Mouse (Mus musculus) layer of hippocampus, postnatal 25 days (tissue): Measurements from ENCODE around the gene Zfp229. TPM values are rescaled to one million over a fixed set of nuclear protein-coding genes. Genes with fewer than 3 reads are reported as not detected.
"Not testable (repeated sequence)": the region's sequence is repeated elsewhere in the genome, so short reads cannot be mapped to it uniquely, and the experiment has no call there.

Source experiments
- DNase-seq, 2 experiments: peaks; one replicate each; pipeline ENCODE4 v3.0.0; 2022; ENCODE audit warnings: mixed read lengths in 2 of 2, low spot score in 1 of 2; ENCODE audit errors: extremely low spot score in 1 of 2
- total RNA-seq, 2 experiments: library from RNA; stranded (reverse); gene quantifications; 2 replicates each; pipeline ENCODE4 v1.2.3; 2021

The Zfp229 gene
- total RNA-seq: 1 to 10 TPM; 3.9 TPM

DNA sequence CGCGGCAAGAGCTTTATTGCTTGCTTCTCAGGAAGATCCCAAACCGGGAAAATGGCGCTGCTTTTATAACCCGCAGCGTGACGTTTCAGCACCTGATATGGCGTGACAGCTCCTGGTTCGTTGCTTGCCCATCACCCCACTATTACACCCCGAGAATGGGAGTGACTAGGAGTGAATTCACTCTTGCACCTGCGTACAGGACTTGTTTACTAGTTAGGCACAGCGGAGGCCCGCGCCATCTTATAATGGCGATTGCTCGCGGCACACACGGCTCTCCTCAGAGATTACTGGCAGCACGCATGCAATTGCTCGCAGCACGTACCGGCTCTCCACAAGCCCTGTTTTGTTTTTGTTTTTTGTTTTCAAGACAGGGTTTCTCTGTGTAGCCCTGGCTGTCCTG, at the start of gene Zfp229:
TSS of gene Zfp229 (plus strand) at position 301 of the 400 bp plus-strand sequence.
- DNase-seq: not testable (repeated sequence)

DNA sequence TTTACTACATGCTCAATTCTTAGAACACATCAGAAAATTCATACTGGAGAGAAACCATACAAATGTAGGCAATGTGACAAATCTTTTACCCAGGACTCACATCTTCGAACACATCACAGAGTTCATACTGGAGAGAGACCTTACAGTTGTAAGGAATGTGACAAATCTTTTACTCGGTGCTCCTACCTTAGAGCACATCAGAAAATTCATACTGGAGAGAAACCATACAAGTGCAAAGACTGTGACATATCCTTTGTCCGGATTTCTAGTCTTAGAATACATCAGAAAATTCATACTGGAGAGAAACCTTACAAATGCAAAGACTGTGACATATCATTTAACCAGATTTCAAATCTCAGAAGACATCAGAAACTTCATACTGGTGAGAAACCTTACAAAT, 39.0 kb upstream of the Zfp229 start, which contains the start of gene Gm10226:
TSS of gene Gm10226 (plus strand) at position 301 of the 400 bp plus-strand sequence.
- DNase-seq: no peak

DNA sequence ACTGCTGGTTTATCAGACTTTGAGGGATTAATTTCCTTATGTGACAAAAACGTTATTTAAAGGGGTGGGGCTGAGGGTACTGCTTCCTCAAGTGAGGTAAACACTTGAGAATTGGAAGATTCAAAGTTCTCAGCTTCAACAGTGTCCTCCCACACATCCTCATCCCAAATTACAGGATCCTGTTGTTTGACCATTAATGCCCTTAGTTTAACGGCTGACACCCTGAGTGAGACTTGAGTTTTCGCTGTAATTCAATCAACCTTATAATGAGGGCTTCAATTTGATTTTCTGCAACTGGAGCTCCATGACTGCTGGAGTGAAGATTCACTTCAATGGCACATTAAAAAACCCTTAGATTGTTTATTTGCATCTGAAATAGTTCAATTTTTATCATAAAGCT, 37.3 kb upstream of the Zfp229 start:
- DNase-seq: no peak

DNA sequence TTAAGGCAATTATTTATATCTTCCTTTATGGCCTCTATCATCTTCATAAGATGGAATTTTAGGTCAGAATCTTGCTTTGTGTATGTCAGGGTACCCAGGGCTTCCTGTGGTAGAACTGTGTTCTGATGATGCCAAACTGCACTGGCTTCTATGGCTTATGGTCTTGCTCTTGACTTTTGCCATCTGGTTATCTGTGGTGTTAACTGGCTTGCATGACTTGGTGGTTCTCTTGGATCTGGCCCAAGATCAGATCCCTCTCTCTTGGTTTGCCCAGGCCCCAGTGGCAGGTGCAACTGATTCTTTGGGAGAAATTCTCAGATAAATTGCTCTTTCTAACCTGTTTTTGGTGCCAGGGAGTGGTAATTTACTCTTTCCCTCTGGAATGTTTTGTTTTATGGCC, 34.5 kb upstream of the Zfp229 start:
- DNase-seq: no peak

DNA sequence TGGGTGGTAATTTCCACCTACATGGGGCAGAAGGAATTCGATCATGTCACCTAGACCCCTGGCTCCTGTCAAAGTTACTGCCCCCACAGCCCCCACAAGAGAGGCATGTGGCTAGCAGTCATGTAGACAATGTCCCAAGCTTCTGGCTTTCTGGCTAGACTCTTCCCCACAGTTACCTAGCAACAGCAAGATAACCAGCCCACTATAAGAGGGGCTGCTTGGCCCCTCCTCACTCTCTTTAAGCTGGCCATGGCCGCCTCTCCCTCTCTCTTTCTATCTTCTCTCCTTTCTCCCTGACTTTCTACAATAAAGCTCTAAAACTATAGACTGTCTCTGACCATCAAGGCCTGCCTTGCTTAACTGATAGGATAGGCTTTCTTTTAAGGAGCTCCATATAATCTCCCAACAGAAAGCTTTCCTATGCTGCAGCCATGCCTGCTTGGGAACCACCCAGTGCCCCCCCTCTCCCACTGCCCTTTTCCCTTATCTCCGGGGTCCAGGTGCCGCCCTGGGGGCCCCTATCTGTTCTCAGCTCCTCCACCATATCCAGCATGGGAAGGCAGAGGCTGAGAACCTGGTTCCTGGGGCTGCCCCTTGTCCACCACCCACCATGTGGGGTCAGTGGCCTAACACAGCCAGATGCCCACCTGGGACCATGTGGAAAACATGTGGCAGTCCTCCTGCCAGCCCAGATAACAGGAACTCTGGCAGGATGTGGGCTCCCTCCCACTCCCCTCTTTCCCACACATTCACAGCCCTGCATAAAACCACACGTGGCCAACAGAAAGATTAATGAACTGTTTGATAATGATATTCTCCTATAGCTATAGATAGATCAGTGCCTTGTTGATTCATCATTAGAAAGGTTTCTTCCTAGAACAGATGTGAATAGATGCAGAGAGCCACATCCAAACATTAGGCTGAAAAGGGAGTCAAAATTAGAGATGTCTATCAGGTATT, 28.0 kb upstream of the Zfp229 start:
- DNase-seq: no peak

DNA sequence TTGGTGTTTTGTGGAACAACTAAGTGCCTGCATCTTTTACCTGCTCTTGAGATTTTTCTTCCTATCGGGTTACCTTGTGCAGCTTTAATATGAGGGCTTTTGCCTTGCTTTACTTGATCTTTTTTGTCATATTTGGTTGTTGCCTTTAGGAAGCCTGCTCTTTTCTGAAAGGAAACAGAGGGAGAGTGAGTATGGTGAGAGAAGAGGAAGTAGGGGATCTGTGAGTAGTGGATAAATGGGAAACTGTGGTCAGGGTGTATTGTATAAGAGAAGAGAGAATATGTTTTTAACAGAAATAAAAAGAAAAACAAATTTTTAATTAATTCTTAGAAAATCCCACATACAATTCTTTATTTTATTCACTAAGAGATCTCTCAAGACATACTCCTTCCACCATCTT, 27.2 kb upstream of the Zfp229 start:
- DNase-seq: no peak

DNA sequence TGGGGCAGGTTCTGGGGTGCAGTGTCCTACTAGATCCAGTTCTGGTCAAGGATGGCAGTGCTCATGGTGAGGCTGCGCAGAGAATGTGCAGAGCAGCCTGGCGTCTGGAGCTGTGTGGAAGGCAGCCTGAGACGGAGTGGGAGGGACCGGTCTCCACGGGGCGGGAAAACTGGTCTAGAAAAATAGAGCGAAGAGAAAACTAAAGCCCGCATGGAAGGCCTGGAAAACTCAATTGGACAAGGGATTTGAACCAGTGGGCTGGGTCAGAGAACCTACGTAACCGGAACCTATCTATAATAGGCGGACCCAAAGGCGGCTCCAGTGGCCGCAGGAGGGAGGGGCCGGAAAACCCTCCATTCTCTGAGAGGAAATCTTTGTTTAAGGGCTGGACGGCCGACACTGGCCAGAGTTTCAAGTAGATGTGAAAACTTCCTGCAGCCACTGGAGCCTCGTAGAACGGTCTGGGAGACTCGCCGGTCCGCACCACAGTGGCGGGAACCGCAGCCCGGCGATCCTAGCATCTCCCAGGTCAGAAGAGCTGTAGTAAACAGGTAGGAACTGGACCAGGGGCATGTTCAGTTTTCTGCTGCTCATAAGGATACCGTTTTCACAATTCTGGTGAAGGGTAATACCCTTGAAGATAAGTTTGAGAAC, 23.1 kb upstream of the Zfp229 start, which contains the start of gene Zfp760:
TSS of gene Zfp760 (plus strand) at position 399 of the 654 bp plus-strand sequence.
- DNase-seq: peak; percentile 51 to 58

DNA sequence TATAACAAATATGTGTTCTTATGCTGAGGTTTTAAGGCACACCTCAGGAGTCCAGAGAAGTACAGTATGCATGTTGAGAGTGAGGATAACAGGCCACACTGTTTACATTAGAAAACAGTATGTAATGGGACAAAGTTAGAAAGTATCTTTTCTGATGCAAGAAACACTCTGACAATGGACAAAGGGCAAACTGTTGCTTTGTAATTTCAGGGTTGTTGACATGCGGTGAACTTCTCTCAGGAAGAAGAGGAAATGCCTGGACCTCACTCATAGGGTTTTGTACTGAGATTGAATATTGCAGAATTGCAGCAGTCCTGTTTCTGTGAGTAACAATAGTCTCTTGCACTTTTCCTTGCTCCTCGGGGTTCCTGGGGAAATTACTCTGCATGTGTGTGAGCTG, 22.2 kb upstream of the Zfp229 start:
- no peak for DNase-seq

DNA sequence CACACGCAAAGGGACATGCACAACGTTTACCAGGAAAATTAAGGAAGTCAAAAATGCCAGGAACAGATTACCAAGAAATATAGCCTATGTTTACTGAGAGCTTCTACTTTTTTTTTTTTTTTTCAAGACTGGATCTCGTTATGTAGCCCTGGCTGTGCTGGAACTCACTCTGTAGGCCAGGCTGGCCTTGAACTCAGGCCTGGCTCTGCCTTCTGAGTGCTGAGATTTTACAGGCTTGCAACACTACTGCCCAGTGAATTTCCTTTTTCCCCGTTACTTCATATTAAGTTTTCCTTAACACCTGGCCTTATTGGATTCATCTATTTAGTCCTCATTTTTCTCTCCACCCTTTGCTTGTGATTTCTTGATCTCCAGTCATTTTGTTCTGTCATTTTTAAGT, 2.5 kb downstream of the Zfp229 start:
- no peak for DNase-seq

DNA sequence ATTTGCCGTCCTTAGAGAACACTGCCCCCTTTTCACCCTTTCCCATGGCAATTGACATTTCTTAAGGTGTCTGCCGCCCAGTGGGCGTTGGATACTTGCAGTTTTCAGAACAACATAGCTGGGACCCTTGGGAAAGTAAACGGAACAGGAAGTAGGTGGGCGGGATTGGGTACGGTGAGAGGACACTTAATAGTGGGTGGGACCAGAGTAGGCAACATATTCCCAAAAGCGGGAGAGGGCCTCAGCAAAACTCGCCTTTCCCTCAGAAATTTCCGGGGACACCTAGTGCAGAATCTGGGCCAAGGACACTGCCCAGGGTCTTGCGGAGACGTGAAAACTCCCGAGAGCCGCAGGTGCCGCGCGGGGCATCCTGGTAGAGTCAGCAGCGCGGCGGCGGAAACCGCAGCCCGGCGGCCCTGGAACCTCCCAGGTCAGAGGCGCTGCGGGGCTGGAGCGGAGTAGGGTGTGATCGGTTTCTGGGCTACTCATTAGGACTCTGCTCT, 3.0 kb downstream of the Zfp229 start:
- peak; percentile 34 to 51 for DNase-seq

DNA sequence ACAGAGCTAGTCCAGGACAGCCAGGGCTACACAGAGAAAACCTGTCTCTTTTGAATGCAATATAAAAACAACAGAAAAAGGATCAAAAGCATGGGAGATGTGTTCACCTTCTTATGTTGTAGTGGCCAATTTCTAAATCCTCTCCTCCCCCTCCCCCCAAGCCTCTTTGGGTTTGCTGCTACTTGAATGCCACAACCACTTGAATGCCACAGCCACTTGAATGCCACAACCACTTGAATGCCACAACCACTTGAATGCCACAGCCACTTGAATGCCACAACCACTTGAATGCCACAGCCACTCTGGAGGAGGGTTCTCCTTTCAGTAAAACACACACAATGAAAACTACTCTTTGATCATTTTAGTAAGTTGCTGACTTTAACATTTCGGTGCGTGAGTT, 22.2 kb downstream of the Zfp229 start:
- no peak for DNase-seq

DNA sequence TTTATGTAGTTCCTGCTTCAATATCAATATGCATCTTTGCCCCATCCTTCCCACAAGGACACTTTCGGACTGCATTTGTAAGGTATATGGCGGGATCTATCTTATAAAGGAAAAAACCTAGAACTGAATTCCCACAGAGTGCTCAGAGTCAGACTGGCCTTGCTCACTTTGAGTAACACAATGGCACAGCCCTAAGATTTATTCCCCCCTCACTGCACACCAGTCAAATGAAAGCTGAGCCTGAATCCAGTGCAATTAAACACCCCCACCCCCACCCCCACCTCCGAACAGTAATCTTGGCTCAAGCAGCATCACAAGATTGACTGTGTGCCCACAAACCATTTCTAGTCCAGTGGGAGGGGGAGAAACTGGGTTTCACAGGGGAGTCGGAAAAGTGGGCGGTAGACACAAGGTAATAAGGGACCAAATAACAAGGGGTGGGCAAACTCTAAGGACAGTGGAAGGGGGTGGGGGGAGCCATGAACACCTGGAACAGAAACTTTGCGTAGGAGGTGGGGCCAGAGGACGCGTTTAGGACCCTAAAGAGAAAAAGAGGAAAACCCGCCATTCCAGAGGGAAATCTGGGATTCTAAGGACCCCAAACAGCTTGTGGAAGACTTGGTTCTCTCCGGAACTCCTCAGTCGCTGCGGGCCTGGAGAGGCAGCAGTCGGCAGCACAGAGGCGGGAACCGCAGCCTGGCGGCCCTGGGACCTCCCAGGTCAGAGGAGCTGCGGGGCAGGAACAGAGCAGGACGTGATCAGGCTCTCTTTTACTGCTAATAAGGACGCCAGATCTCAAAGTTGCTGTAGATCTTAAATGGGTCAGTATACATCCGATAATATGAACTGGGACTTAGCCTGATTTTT, 23.0 kb downstream of the Zfp229 start:
- DNase-seq: peak in 1 of 2 experiments; percentile 8

DNA sequence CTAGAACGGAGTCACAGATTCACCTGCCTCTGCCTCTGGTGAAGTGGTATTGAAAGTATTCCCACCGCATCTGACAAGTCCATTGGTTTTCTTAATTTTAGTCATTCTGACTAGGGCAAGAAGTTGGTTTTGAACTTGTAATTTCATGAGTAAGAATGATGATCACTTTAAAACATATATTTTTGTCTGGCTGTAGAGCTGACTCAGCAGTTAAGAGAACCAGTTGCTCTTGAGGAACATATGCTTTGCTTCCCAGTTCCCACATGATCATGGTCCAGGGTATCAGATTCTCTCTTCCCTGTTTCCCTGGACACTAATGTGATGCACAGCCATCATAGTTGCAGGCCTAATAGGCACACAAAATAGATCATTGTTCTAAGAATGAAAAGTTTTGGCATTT, 39.7 kb downstream of the Zfp229 start:
- DNase-seq: no peak

DNA sequence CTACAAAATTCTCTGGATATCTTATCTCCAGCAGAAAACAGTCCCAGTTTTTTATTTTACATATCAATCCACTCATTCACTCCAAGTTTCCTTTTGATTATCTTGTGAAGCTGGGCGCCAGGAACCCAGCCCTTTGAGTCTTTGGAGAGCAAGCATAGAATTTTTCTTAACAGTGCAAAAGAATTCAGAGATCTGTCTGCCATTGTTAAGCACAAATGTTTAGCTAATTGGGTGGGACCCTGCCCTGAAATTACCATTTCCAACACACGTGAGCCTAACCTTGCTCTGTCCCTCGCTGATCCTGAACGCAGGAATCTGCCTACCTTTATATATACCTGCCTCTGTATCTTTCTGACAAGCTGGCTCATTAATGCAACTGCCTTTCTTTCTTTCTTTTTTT, 61.7 kb downstream of the Zfp229 start:
- DNase-seq: no peak

DNA sequence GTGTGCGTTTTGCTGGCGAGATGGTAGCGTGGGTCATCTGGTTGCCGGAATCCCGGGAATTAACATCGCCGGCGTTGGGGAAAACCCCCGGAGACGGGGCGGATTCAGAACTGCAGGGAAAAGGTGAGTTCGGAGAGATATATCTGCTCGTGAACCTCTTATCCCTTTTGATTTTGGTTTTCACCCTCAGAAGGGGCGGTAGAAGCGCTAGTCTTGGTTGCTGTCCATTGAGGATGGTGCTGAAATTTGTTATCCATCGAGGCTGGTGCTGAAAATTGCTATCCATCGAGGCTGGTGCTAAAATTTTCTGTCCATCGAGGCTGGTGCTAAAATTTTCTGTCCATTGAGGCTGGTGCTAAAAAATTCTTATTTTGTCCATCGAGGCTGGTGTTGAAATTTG, 70.8 kb downstream of the Zfp229 start:
- DNase-seq: not testable (repeated sequence)

Other genes with a start within 250 kb of the Zfp229 start
- gene Zfp53, start 241.8 kb upstream of the Zfp229 start, total RNA-seq: 1 to 10 TPM; 4.2 TPM
- 1 to 10 TPM; 6.0 to 6.7 TPM for gene Zfp52, start 195.3 kb upstream of the Zfp229 start, total RNA-seq
- 10 to 100 TPM; 11.8 to 13.0 TPM for gene Zfp948, start 163.8 kb upstream of the Zfp229 start, total RNA-seq
- 1 to 10 TPM; 8.9 to 9.8 TPM for gene Zfp983, start 80.2 kb upstream of the Zfp229 start, total RNA-seq
- 1 to 10 TPM; 6.5 to 10.0 TPM for gene Gm10226, start 38.9 kb upstream of the Zfp229 start, total RNA-seq
- gene Zfp760, start 23.1 kb upstream of the Zfp229 start, total RNA-seq: 1 to 10 TPM; 7.1 to 7.8 TPM
- gene Zfp820, start 115.0 kb downstream of the Zfp229 start, total RNA-seq: under 1 TPM; 0.71 to 0.82 TPM
- 1 to 10 TPM; 3.4 to 4.7 TPM for gene Zfp995, start 179.1 kb downstream of the Zfp229 start, total RNA-seq
- 10 to 100 TPM; 15.2 to 18.0 TPM for gene Zfp942, start 231.7 kb downstream of the Zfp229 start, total RNA-seq
- gene Zfp943, start 231.8 kb downstream of the Zfp229 start, total RNA-seq: 10 to 100 TPM; 18.5 to 21.9 TPM